Mouse (Mus musculus) left cerebral cortex, adult 9 months (tissue): Measurements from ENCODE around the gene 4933415A04Rik.

Source experiments
- DNase-seq, 2 experiments: peaks; one replicate each; pipeline ENCODE4 v3.0.0; 2022; ENCODE audit warnings: low spot score in 2 of 2

Gene 4933415A04Rik

GRCm38 (mm10) chr11:43586324-43587090, at the start of gene 4933415A04Rik:
Gene 4933415A04Rik (plus strand): TSS chr11:43587040.
- peak in 1 of 2 experiments; percentile 69 for DNase-seq

DNA sequence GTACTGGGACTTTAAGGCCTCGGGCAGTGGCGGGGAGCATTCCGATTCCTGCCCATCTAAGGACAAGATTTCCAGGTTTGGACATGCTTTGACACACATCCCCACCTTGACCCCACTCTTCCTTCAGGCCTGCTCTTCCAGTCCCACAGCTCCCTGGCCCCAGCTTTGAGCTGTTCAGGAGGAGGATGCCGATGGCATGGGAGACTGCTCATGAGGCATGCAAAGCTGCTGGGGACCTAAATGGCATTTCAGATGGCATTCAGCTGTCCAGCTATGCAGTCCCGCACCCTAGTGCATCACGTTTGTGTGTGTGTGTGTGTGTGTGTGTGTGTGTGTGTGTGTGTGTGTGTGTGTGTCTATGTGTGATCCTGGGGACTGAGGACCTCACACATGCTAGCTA, 49.8 kb upstream of the 4933415A04Rik start:
- no peak for DNase-seq

GRCm38 (mm10) chr11:43539863-43540262, 47.0 kb upstream of the 4933415A04Rik start:
- DNase-seq, result no peak

DNA sequence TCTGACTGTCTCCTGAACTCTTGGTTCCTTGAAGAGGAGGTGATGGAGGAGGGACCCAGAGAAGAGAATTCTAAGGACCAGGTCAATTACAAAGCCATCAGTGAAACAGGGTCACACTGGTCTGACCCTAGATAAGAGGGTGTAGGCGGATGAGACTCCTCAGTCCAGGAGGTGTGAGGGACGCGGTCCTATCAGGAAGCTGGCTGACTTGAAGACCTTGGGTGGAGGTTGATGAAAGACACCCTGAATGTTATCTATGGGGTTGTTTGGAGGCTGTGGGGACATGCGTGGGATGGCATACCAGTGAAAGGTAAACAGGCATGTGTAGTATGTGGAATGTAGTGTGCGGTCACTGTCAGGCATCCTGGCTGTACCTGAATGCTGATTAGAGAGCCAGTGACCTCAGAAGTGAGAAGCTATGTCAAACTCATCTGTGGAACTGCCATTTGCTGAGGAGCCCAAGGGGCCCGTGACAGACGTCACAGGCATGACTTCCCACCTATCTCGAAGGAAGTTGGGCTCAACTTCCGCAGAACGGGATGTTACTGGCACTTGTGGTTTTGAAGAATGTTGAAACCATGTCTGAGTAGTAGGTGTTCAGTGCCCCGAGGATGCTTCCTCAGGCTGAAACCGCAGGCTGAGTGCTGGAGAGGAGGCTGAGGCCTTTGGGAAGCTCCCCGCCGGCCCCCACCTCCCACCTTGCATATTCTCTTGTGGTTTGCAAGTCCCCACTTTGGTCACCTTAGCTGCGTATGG, 43.0 kb upstream of the 4933415A04Rik start:
- DNase-seq, result no peak

DNA sequence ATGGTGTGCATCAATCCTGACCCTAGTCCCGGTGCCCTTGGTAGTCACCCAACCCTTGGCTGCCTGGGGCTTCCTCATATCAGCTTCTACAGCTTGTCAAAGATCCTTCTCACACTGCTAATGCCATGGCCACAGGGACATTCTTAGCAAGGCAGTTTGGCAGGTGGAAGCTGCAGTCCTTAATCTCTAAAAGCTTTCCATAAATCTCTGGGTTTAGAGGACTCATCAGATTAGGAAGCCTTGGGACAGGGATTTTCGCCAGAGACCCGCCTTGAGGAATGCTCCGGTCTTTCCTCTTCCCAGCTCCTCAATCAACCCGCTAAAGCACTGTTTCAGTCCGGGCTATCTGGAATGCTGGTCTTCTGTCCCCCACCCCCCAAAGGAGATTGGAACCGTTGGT, 42.0 kb upstream of the 4933415A04Rik start:
- no peak for DNase-seq

- no peak for DNase-seq
Measured at GRCm38 (mm10) chr11:43545873-43546475, 40.9 kb upstream of the 4933415A04Rik start.

- no peak for DNase-seq
Measured at GRCm38 (mm10) chr11:43546678-43547077, 40.2 kb upstream of the 4933415A04Rik start.

GRCm38 (mm10) chr11:43548148-43548547, 38.7 kb upstream of the 4933415A04Rik start:
- peak in 1 of 2 experiments; percentile 55 for DNase-seq

DNA sequence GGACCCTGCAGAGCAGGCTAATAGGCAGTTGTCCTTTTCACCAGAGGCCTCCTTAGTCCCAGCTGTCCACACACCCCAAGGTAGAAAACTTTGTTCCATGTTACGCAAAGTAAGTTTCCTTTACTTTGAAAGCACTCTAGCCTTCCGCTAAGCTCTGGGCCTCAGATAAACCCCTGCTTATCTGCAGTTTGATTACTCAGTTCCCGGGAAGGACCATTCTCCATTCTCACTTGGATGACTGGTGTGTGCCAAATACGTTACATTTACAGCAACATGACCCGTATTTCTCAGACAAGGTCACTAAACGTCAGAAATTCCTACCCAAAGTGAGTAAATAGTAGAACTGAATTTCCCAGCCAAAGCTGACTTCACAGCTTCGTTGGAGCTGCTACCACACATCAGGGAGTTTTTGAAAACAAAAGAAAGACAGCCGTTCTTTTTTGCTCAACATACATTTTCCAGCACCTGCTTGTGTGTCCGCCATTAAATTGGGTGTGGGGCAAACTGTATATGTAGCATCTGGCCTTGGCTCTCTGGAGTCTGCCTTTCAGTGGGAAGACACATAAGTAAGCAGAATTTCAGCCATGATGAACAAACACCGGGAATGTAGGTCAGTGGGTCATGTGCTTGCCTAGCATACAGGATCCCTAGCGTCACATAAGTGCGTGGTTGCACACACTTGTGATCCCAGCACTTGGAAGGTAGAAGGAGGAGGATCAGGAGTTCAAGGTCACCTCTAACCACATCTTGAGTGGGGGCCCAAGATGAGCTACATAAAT, 38.0 kb upstream of the 4933415A04Rik start:
- DNase-seq, result no peak

GRCm38 (mm10) chr11:43549701-43550100, 37.1 kb upstream of the 4933415A04Rik start:
- DNase-seq, result no peak

DNA sequence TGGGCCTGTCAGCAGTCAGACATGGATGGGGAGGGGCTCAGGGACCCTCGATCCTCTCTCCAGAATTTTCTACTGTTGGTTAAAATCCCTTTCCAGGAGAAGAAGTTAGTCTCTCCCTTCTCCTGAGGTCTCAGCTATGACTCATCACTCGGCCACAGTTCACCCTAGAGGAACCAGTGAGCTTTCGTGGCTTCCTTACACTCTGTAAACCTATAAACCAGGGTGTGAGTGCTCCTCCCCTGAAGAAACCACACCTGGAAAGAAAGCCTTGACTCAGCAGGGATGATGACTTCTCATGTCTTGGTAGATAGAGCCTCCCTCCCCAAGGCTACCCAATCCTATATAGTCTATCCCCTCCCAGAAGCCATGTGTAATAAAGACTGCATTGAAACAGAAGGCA, 35.1 kb upstream of the 4933415A04Rik start:
- no peak for DNase-seq

- DNase-seq, result no peak
Measured at GRCm38 (mm10) chr11:43552675-43553074, 34.2 kb upstream of the 4933415A04Rik start.

GRCm38 (mm10) chr11:43556538-43556937, 30.3 kb upstream of the 4933415A04Rik start:
- no peak for DNase-seq

DNA sequence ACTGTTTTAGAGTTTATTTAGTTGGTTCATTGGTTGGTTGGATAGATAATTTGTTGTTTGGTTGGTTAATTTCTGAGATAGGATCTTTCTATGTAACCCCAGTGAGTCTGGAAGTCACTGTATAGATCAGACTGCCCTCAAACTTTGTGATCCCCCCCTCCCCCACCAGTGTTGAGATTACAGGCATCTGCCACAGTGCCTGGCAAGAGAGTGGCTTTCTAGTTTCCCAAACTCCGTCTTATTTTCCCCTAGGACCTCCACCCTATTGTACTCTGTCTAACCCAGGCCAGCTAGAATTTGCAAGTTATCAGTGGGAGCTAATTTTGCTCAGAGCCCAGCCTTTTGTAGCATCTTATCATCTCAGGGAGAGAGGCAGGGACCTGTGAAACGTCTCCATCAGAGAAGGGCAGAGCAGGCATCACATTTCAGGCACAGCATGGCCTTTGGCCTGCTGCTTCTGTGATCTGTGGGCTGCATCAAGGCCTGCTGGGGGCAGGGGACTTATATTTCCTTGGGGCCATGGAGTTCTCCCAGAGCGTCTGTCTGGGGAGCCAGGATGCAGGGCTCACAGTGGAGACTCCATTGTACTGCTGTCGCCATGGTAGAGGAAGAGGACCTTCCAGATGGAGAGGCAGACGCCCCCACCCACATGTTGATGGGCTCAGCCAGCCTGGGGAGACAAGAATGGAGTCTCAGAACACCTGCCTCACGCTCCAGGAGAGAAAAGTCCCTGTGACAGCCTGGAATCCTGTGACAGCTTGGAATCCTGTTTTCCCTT, 27.1 kb upstream of the 4933415A04Rik start:
- DNase-seq, result peak in 1 of 2 experiments; percentile 75

DNA sequence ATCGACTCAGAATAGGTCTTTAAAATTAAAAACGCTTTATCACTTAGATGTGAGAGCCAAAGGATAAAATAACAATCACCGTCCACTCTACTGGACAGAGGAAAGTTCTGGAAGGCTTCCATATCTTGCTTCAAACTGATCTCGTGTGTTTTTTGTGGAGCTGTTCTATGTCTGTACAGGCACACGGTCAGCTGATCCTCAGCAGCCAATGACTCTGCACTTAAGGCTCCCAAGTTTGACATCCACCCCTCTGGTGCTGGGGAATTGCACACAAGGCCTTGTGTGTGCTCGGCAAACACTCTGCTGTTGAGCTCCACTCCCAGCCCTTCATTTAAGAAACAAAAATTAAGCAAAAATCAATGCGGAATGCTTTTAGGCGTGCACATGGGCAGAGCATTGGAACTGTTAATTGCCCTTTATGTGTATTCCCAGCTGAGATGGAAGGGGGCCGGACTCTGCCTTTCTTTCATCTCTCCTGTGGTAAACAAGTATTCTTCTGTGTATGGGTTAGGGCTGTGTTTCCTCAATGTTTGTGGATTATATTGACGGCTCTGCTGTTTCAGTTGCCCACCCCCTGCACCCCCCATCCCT, 23.1 kb upstream of the 4933415A04Rik start:
- DNase-seq, result no peak

DNA sequence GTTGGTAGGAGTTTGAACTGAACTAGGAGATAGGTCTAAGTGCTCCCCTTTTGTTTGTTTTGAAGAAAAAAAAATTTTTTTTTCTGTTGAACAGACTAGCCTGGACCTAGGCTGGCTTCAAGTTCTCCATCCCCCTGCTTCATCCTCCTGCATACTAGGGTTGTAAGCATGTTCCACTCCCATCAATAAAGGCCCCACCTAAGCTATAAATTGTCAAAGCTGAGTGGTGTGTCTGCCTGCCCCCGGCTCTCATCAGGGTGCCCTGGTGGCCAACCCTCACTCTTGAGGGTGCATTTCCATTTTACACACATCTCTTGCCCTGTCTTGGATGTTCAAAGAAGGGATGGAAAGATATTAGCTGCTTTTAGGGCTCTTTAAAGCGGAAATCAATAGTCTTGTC, 21.4 kb upstream of the 4933415A04Rik start:
- DNase-seq, result no peak

GRCm38 (mm10) chr11:43565852-43566251, 21.0 kb upstream of the 4933415A04Rik start:
- DNase-seq, result no peak

DNA sequence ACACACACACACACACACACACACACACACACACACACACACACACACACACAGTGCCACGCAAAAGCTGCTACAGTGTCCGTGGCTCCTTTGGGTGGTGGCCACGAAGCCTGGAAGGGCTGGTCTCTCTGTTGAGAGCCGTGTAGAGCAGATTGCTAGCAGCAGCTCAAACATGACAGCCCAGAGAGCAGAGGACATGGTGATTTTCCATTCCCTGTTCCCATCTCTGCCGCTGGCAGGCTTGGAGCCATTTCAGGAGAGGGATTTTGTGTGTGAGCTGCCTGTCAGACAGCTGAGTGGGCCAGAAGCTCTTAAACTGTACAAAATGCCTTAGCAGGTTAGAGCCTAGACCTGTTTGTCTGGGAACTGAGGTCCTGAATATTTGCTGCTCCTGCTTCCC, 20.1 kb upstream of the 4933415A04Rik start:
- no peak for DNase-seq

- DNase-seq, result peak in 1 of 2 experiments; percentile 45
Measured at GRCm38 (mm10) chr11:43568263-43568662, 18.6 kb upstream of the 4933415A04Rik start.

- DNase-seq, result no peak
Measured at GRCm38 (mm10) chr11:43569188-43569587, 17.7 kb upstream of the 4933415A04Rik start.

GRCm38 (mm10) chr11:43569595-43569994, 17.2 kb upstream of the 4933415A04Rik start:
- peak in 1 of 2 experiments; percentile 38 for DNase-seq
